Mouse (Mus musculus): ENCODE measurements at regions not wholly inside any gene's neighbourhood (a gene's known extent, or its start where the extent isn't known, plus 50 kb on each side); places are given as distances from the start of the nearest gene placed in this dataset.

DNA sequence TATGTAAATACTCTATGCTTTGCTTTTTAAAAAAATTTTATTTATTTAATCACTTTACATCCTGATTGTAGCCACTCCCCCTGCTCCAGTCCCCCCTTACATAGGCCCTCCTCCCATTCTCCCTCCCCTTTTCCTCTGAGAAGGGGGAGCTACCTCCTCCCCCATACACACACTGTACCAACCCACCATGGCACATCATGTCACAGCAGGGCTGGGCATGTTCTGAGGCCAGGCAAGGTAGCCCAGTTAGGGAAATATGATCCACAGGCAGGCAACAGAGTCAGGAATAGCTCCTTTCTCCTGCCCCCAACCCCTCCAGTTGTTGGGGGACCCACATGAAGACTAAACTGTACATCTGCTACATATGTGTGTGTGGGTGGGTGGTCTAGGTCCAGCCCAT lies 1130.7 kb upstream of the Gulo start:
- no peak for DNase-seq (ENCODE audit: low spot score in 2 of 2)

DNA sequence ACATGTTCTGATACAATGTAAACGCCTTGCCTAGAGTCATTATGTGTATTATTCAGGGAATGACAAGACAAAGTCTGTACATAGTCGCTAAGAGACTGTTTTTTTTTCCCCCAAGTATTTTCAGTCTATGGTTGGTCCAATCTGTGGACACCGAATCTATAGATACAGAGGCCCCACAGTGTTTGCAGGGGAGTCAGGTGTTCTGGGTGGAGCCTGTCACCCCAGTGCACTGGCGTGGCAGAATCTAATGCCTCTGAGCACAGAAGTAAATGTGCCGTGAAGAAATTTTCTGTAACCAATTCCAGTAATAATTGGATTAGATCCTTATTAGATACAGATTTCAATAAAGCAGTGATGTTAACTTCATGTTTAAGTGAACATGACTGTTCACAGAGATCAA lies 1130.1 kb upstream of the Gulo start:
- DNase-seq (ENCODE audit: low spot score in 2 of 2) = no peak

DNA sequence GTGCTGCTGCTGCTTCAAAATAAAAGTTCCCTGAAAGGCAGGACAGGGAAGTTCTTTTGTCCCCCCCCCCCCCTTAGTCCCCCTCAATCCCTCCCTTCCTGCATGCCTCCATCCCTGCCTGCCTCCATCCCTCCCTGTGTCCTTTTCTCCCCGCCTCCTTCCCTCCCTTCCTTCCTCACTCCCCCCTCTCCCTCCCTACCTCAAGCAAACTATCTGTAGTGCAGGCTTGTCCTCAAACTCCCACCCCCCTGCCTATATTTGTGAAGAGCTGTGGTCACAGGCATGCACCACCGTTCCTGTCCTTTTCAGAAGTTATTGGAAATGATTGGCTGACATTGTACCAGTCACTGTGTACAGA lies 1127.1 kb upstream of the Gulo start:
- DNase-seq (ENCODE audit: low spot score in 2 of 2) = no peak

DNA sequence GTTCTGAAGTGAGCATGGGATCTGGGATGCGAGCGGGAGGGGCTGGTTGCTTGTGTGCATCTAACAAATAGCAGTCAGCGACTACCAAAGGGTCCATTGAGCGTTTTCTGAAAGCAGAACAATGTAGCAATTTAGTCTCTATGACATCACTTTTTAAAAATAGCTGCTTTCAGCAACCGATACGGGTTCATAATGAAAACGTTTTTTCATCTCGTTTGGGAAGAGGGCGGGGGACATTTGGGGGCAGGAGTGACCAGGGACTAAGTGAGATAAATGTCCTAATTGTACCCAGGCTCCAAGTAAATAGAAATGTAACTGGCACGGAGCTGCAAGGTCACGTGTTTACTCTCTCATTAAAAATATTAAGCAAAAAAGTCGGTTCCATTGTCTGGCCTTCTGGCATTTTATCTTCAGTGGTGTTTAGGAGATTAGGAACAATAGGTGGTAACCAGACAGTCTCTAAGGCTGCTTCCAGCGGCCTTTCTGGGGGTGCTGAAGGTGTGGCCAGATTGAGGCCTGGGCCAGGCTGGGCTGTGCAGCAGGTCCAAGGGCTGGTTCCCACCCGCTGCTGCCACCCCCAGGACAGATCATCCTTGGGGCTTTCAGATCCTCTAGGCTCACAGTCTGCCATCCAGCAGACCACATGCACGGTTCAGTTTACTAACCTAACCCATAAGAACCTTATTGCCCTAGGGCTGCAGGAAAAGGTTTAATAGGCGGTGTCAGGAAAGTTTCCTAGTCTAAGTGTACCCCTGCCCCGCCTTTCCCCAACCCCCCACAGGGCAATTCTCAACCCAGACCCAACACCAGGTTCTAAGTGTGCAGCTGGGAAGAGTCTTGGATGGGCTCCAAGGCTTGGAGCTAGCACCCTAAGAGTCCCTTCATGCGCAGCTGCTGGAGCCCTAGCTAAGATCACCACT lies 1126.5 kb upstream of the Gulo start:
- peak in 1 of 2 experiments; percentile 21 for DNase-seq (ENCODE audit: low spot score in 2 of 2)

DNA sequence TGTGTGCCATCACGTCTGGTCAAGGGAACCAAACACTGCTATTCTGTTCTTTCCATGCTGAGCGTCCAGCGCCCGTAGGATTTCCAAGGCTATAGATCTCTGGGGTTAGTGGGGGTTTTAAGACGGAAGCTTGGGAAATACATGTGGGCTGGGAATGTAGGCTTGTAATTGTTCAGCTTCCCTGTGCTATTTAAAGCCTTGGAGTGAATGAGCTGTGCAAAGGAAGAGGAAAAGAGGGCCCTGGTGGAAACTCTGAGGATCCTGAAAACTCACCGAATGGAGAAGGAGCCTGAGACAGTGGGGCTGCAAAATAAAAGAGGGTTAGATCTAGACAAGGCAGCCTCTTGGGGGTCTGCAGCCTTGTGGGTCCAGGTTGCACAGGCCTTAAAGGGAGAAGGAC lies 1124.2 kb upstream of the Gulo start:
- DNase-seq (ENCODE audit: low spot score in 2 of 2) = no peak

DNA sequence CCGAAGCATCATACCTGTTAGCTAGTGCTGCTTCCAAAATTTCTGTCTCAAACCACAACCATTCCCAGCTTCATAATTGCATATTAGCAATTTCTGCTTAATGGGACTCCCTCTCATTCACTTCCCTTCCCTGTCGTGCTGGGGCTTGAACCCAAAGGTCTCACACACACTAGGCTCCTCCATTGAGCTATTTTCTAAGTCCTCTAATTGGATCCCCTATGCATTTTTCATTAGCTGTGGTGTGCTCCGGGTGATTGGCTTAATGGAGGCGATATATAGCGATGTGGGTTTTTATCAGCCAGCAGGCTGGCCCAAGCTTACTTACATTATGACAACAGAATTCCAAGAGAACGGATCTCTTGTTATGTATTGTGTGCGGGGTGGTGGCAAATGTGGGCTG lies 1118.1 kb upstream of the Gulo start:
- no peak for DNase-seq (ENCODE audit: low spot score in 2 of 2)

DNA sequence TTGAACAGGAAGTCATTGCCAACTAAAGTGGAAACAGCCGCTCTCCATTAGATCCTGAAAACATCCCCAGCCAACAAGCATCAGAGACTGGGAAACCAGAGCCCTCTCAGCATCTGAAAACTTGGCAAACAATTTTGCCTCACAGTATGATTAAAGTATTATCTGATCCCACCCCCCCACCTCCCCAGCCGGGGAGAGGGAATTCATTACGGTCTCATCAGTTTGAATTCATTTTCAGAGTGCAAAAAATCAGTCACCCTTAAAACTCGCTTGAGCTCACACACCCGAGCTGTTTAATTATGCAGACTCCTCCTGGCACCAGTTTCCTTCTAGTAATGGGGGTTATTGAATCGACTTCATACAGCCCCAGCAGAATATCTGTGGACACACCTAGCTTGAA lies 1117.2 kb upstream of the Gulo start:
- DNase-seq (ENCODE audit: low spot score in 2 of 2) = no peak

DNA sequence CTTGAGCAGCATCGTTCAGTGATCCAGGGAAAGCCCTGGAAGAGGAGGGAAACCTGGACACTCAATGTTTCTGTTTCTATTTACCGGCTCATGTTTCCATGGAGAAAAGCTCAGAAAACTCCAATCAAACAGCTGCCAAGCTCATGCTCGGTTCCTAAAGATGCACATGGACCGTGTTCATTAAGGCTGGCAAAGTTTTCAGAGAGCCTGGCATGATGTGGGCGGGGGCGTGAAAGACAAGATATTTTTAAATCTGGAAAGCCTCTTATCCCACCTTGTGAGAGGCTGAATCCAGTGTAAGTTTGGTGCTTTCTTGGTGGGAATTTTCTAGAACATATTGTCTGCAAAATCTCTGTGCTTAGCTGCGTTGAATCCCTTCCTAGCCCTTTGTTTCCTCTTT lies 1114.3 kb upstream of the Gulo start:
- DNase-seq (ENCODE audit: low spot score in 2 of 2) = no peak

Data from adrenal gland, adult 18-20 months (tissue).